ENCODE assay signal across 8 mouse cellular contexts in genomic region chr13:101765976-101766375, GRCm38 (mm10). TPM values are rescaled to one million over a fixed set of nuclear protein-coding genes. Genes with fewer than 3 reads are reported as not detected.
DNase-seq lines count a peak whose midpoint lies in the region; ATAC-seq and TF ChIP-seq lines count a peak whose summit lies in the region.

No protein-coding gene starts in this region.

- H3K27me3 ChIP-seq in kidney, embryonic 15.5 days = no peaks in the 10 kb centered on the region
- H3K27me3 ChIP-seq in hindbrain, embryonic 12.5 days = no peaks in the 10 kb centered on the region
- H3K27me3 ChIP-seq in midbrain, embryonic 13.5 days = peaks cover 7% of the 10 kb centered on the region; the same call in 1 of the 2 replicates

- peaks cover 55% of the 10 kb centered on the region for H3K4me1 ChIP-seq in kidney, embryonic 15.5 days
- peaks cover 5% of the 10 kb centered on the region for H3K4me1 ChIP-seq in bone marrow, adult 2 months (ENCODE audit: control insufficient read depth, insufficient read depth, low read length)
- peaks cover 19% of the 10 kb centered on the region for H3K4me1 ChIP-seq in hindbrain, embryonic 12.5 days
- H3K4me1 ChIP-seq in midbrain, embryonic 13.5 days (replicated peaks) = peaks cover 47% of the 10 kb centered on the region

- no peak for TF ChIP-seq CTCF in bone marrow, adult 2 months (IDR thresholded peaks at IDR 0.05; ENCODE audit: control insufficient read depth, insufficient read depth, low read length)

- no peak for ATAC-seq in kidney, embryonic 15.5 days (replicated peaks; ENCODE audit: low FRiP score)
- ATAC-seq in hindbrain, embryonic 12.5 days (ENCODE audit: low FRiP score) = no peak
- ATAC-seq in midbrain, embryonic 13.5 days = no peak

- DNase-seq in kidney, adult 8-10 months = no peak
- no peak for DNase-seq in layer of hippocampus, postnatal 36 days
- DNase-seq in cerebellum, postnatal 14 days = no peak
- no peak for DNase-seq in frontal cortex, postnatal 36 days (ENCODE audit: low spot score in 2 of 2)

- H3K9ac ChIP-seq in kidney, embryonic 15.5 days = peak overlapping the region; percentile 89
- H3K9ac ChIP-seq in hindbrain, embryonic 12.5 days = peak overlapping the region; percentile 96
- peak overlapping the region; percentile 87 for H3K9ac ChIP-seq in midbrain, embryonic 13.5 days (replicated peaks)

- H3K9me3 ChIP-seq in kidney, embryonic 15.5 days (replicated peaks) = no peaks in the 10 kb centered on the region
- no peaks in the 10 kb centered on the region for H3K9me3 ChIP-seq in hindbrain, embryonic 12.5 days (replicated peaks)
- H3K9me3 ChIP-seq in midbrain, embryonic 13.5 days = no peaks in the 10 kb centered on the region

- peak overlapping the region; percentile 89 for H3K4me2 ChIP-seq in kidney, embryonic 15.5 days
- peak overlapping the region; percentile 90 for H3K4me2 ChIP-seq in hindbrain, embryonic 12.5 days (replicated peaks)
- H3K4me2 ChIP-seq in midbrain, embryonic 13.5 days (replicated peaks) = peak overlapping the region; percentile 78

- H3K27ac ChIP-seq in kidney, embryonic 15.5 days = 0 out of 2 replicates have a peak overlapping the region, but pooled peaks have one; percentile 24
- H3K27ac ChIP-seq in bone marrow, adult 2 months (ENCODE audit: control insufficient read depth, insufficient read depth, low read depth, low read length, poor library complexity) = no peak overlapping the region
- no peak overlapping the region for H3K27ac ChIP-seq in hindbrain, embryonic 12.5 days
- H3K27ac ChIP-seq in midbrain, embryonic 13.5 days = no peak overlapping the region

- H3K36me3 ChIP-seq in kidney, embryonic 15.5 days = 0 out of 2 replicates have a peak, but pooled peaks cover 3% of the 10 kb centered on the region
- H3K36me3 ChIP-seq in hindbrain, embryonic 12.5 days = no peaks in the 10 kb centered on the region
- H3K36me3 ChIP-seq in midbrain, embryonic 13.5 days = no peaks in the 10 kb centered on the region

- H3K4me3 ChIP-seq in kidney, embryonic 15.5 days (replicated peaks) = peak overlapping the region; percentile 86
- peak overlapping the region; percentile 14 for H3K4me3 ChIP-seq in bone marrow, adult 2 months (replicated peaks; ENCODE audit: control insufficient read depth, low read depth, low read length)
- H3K4me3 ChIP-seq in hindbrain, embryonic 12.5 days = peak overlapping the region; percentile 91
- peak overlapping the region; percentile 95 for H3K4me3 ChIP-seq in midbrain, embryonic 13.5 days (replicated peaks)

- 22% methylated on average over 3 of the region's 3 CpGs for WGBS in kidney, embryonic 15.5 days
- 2% methylated on average over 3 of the region's 3 CpGs for WGBS in bone marrow, adult 2 months
- WGBS in hindbrain, embryonic 12.5 days = 34% methylated on average over 3 of the region's 3 CpGs
- WGBS in midbrain, embryonic 13.5 days = 41% methylated on average over 3 of the region's 3 CpGs

- TF ChIP-seq POLR2A in bone marrow, adult 2 months (IDR thresholded peaks at IDR 0.05; ENCODE audit: borderline replicate concordance, control insufficient read depth, low read depth, low read length) = no peak

RNA-seq across cellular contexts. Expression of gene Pik3r1, which starts 2.0 kb away (rescaled TPM):
- polyA plus RNA-seq in kidney, embryonic 15.5 days (2015; fragmentation: Nextera tagmentation; extraction: Ambion mirVana) = 40.3 and 40.9 TPM in 2 replicates
- 34.7 and 41.1 TPM in 2 replicates for polyA plus RNA-seq in bone marrow, adult 2 months (2011; ENCODE audit: insufficient read depth, insufficient read length, low replicate concordance, missing spikeins)
- polyA plus RNA-seq in hindbrain, embryonic 12.5 days (2016; fragmentation: Nextera tagmentation; extraction: Ambion mirVana) = 31.4 and 34.9 TPM in 2 replicates
- polyA plus RNA-seq in midbrain, embryonic 13.5 days (2015; fragmentation: Nextera tagmentation; extraction: Ambion mirVana) = 34.1 and 36.9 TPM in 2 replicates
- 10 to 100 TPM; 81.9 to 94.1 TPM for total RNA-seq in layer of hippocampus, postnatal 36 days (2021)

Comparison
In these comparisons a context has a peak if more than half of its experiments do, and no peak if none do; other contexts are left out.
1. H3K4me3 ChIP-seq: peak in every context shown above with its lines; median percentile 95 in midbrain, embryonic 13.5 days; 91 in hindbrain, embryonic 12.5 days; 86 in kidney, embryonic 15.5 days; 14 in bone marrow, adult 2 months.